Mouse (Mus musculus) stomach, postnatal 0 days (tissue): ENCODE results near the gene BC052040.

ENCODE experiments used
- CTCF ChIP-seq: IDR thresholded peaks from 2 replicates; pipeline ENCODE4 v1.5.1; 2016; ENCODE audit warnings: antibody characterized with exemption, low read depth, mild to moderate bottlenecking, moderate library complexity
- EP300 ChIP-seq: optimal IDR thresholded peaks from 2 replicates; pipeline ENCODE3; 2016; ENCODE audit warnings: antibody characterized with exemption

DNA sequence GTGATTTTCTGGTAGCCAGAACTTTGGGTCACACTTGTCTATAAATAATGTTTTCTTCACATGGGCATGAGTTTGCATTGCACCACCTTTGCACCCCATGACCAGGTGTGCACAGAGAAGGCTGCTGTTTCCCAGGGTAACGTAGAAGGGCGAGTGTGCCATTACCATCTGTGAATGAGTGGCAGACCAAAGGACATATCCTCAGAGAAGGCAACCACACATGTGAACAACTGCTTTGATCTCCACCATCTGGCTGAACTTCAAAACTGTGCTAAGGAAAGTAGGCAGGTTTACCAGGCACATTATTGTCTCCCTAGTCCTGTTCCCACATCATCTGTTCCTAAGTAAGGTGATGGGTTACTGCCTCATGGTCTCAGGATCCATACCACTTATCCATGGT, 86.0 kb downstream of the BC052040 start:
- TF ChIP-seq CTCF = no peak
- TF ChIP-seq EP300 = no peak
